Mouse (Mus musculus): ENCODE measurements around the gene Hoxb13. TPM values are rescaled to one million over a fixed set of nuclear protein-coding genes. Genes with fewer than 3 reads are reported as not detected.

Gene Hoxb13
- polyA plus RNA-seq (2012; rRNA removed) = not detected in 2 replicates

DNA sequence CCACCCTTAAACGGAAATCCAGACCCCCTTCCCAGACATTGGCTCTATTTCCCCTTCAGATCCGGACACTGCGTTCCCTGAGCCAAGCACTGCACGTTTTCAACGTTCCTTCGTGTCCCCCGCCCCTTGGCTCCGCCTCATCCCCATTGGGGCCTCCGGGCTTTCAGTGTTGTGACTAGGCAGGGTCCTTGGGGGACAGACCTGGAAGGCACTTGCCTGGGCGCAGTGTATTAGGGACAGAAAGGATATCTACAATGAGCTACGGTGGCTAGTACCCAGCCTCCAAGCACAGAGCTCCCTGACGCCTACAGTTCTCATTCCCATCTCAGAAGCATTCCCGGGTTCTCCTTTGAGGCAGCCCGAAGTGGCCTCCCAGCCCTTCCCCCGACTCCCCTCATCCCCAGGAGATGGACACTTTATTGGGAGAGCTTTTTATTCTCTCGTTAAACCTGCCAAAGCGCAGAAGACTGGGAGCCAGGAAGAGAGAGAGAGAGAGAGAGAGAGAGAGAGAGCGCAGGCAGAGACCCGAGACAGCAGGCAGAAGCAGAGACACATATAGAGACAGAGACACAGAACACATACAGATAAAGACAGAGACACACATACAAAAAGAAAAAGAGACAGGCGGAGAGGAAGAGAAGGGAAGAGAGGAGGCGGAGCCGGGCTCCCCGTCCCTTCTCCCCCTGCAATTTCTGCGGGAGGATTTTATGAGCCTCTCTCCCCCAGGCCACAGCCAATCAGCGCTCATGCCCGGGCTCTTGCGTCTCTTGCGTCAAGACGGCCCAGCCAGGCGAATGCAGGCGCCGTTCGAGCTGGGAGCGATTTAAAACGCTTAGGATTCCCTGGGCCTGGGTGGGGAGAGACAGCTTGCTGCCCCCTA is at the start of gene Hoxb13:
Gene Hoxb13 (plus strand): TSS at position 796 of the 880 bp plus-strand sequence.
- no peak within 1 kb of the TSS for H3K4me3 ChIP-seq (ENCODE audit: insufficient read depth, low read depth, low read length)
- H3K4me1 ChIP-seq (ENCODE audit: control insufficient read depth, insufficient read depth, low read length) = no peaks in the 10 kb centered on the region
- no peak for DNase-seq
- no peak for TF ChIP-seq CTCF (conservative IDR thresholded peaks at IDR 0.05; ENCODE audit: insufficient read depth, insufficient read length, low read depth, low read length)
- no peak for TF ChIP-seq POLR2A (IDR thresholded peaks at IDR 0.05; ENCODE audit: low read depth, low read length)
- no peak within 1 kb of the TSS for H3K27ac ChIP-seq (ENCODE audit: insufficient read depth, low read depth, low read length)
- 4% methylated on average over 35 of the region's 35 CpGs for WGBS
- peaks cover 15% of the 10 kb centered on the region for H3K27me3 ChIP-seq (replicated peaks; ENCODE audit: control insufficient read depth, insufficient read depth, low read length)
- no peaks in the 10 kb centered on the region for H3K36me3 ChIP-seq (ENCODE audit: control insufficient read depth, insufficient read depth, low read length)

DNA sequence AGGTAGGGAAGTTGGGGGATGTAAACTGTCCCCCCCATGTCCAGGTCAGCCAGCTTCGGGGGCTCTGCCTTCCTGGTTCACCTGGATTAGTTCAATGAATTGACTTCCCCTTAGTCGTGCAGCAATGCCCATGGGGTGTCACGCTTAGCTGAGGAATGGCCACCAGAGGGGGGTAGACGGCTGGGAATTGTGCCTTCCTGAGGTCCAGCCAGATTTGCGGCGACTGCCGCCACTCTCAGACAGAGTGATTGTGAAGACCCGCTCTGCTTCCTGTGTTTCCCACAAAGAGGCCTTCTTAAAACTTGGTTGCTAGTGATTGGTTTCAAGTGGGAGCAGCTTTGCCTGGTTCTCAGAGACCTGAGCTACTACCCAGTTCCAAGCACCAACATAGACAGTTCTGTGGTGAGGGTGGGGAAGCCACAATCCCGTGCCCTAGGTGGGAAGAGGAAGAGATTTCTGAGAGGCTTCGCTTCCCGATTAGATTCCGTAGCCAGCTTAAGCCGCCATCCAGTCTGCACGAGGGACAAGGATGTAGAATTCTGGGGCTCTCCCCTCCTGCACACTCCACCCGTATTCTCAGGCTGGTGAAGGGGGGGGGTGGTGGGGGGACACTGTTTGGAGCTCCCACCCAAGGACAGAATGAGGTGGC is 48.4 kb upstream of the Hoxb13 start:
- Histone ChIP-seq H3K4me3 (ENCODE audit: insufficient read depth, low read depth, low read length) (no peak overlapping the region), H3K36me3 (ENCODE audit: control insufficient read depth, insufficient read depth, low read length) (no peaks in the 10 kb centered on the region), H3K4me1 (ENCODE audit: control insufficient read depth, insufficient read depth, low read length) (0 out of 2 replicates have a peak, but pooled peaks cover 3% of the 10 kb centered on the region), H3K27ac (ENCODE audit: insufficient read depth, low read depth, low read length) (no peak overlapping the region), H3K27me3 (replicated peaks; ENCODE audit: control insufficient read depth, insufficient read depth, low read length) (no peaks in the 10 kb centered on the region)
- 2% methylated on average over 15 of the region's 15 CpGs for whole genome bisulfite sequencing
- no peak for TF ChIP-seq POLR2A (IDR thresholded peaks at IDR 0.05; ENCODE audit: low read depth, low read length)
- peak; percentile 84 for TF ChIP-seq CTCF (conservative IDR thresholded peaks at IDR 0.05; ENCODE audit: insufficient read depth, insufficient read length, low read depth, low read length)
- DNase-seq = peak; percentile 79

DNA sequence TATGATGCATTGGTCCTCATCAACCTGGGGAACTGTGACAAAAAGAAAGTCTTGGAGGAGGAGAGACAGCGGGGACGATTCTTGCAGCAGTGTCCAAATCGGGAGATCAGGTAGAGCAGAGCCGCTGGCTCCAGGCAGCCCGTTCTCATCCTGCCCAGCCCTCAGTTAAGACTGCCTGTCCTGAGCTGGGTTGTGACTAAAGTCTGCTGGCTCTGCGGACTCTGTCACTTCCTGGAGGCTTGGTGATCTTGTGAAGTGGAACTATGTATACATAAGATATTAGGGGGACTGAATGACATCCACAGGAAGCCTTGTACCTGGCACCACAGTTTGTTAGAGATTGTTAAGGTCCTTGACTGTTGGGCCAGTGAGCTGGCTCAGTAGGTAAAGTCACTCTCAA is 46.6 kb upstream of the Hoxb13 start:
- no peaks in the 10 kb centered on the region for H3K4me1 ChIP-seq (ENCODE audit: control insufficient read depth, insufficient read depth, low read length)
- no peaks in the 10 kb centered on the region for H3K27me3 ChIP-seq (replicated peaks; ENCODE audit: control insufficient read depth, insufficient read depth, low read length)
- no peak overlapping the region for H3K4me3 ChIP-seq (ENCODE audit: insufficient read depth, low read depth, low read length)
- no peak overlapping the region for H3K27ac ChIP-seq (ENCODE audit: insufficient read depth, low read depth, low read length)
- H3K36me3 ChIP-seq (ENCODE audit: control insufficient read depth, insufficient read depth, low read length) = no peaks in the 10 kb centered on the region
- no peak for DNase-seq
- WGBS = 67% methylated on average over 6 of the region's 6 CpGs
- TF ChIP-seq CTCF (conservative IDR thresholded peaks at IDR 0.05; ENCODE audit: insufficient read depth, insufficient read length, low read depth, low read length) = no peak
- no peak for TF ChIP-seq POLR2A (IDR thresholded peaks at IDR 0.05; ENCODE audit: low read depth, low read length)

DNA sequence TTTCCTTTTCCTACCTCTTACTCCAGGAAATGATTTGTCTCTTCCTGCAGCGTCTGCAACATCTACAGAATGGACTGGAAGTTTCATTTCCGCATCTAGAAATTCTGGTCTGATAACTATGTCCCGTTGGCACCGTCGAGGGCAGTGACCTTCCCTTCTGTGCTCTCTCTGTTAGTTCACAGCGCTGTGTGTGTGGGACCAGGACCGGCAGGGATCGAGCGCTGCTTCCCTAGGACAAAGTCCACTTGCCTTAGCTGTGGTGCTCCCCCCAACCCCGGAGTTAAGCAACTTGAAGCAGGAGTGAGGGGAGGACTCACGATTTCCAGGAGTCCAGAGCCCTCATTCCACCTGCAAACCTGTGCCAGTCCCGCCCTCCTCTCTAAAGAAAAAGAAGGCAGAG is 29.3 kb upstream of the Hoxb13 start:
- no peaks in the 10 kb centered on the region for H3K27me3 ChIP-seq (replicated peaks; ENCODE audit: control insufficient read depth, insufficient read depth, low read length)
- no peaks in the 10 kb centered on the region for H3K4me1 ChIP-seq (ENCODE audit: control insufficient read depth, insufficient read depth, low read length)
- no peak overlapping the region for H3K27ac ChIP-seq (ENCODE audit: insufficient read depth, low read depth, low read length)
- TF ChIP-seq CTCF (conservative IDR thresholded peaks at IDR 0.05; ENCODE audit: insufficient read depth, insufficient read length, low read depth, low read length) = no peak
- H3K4me3 ChIP-seq (ENCODE audit: insufficient read depth, low read depth, low read length) = no peak overlapping the region
- no peak for DNase-seq
- no peaks in the 10 kb centered on the region for H3K36me3 ChIP-seq (ENCODE audit: control insufficient read depth, insufficient read depth, low read length)
- WGBS = 39% methylated on average over 12 of the region's 12 CpGs

DNA sequence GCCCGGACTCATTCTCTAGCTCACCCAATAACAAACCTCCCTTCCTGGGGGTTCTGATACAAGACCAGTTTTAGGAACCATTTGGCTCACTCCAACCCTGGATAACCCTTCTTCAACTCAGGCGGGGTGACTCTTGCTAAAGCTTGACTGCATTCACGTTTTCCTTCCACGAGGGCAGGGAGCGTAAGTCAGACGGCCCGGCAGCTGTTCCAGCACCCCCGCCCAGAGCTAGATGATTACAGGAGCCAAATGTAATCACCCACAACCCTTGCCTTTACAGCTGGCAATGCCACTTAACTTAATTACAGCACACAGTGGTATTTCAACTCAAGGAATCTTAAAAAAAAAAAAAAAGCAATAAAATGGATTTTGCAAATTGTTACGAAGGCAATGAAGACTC is 26.0 kb upstream of the Hoxb13 start:
- Histone ChIP-seq H3K36me3 (ENCODE audit: control insufficient read depth, insufficient read depth, low read length) (no peaks in the 10 kb centered on the region), H3K4me3 (ENCODE audit: insufficient read depth, low read depth, low read length) (no peak overlapping the region), H3K27me3 (replicated peaks; ENCODE audit: control insufficient read depth, insufficient read depth, low read length) (no peaks in the 10 kb centered on the region), H3K27ac (ENCODE audit: insufficient read depth, low read depth, low read length) (no peak overlapping the region), H3K4me1 (ENCODE audit: control insufficient read depth, insufficient read depth, low read length) (no peaks in the 10 kb centered on the region)
- TF ChIP-seq POLR2A (IDR thresholded peaks at IDR 0.05; ENCODE audit: low read depth, low read length) (no peak), CTCF (conservative IDR thresholded peaks at IDR 0.05; ENCODE audit: insufficient read depth, insufficient read length, low read depth, low read length) (no peak)
- 19% methylated on average over 9 of the region's 9 CpGs for WGBS
- DNase-seq = no peak

DNA sequence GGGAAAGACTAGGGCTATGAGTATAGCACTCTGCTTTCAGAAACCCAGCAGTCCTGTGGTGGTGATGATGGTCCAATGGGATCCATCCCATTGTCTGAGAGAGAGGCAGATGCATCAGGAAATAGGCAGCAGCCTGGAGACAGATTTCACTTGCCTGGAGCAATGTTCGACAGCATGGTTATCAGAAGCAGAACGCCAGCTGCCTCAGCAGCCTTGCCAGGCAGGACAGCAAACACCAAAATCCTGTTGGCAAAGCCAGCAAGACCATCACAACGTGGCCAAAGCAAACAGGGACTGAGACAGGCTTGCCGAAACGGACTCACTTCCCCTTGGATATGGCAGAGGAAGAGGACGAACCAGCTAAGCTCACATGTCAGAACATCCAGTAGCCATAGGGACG is 25.1 kb upstream of the Hoxb13 start:
- no peaks in the 10 kb centered on the region for H3K4me1 ChIP-seq (ENCODE audit: control insufficient read depth, insufficient read depth, low read length)
- H3K4me3 ChIP-seq (ENCODE audit: insufficient read depth, low read depth, low read length) = no peak overlapping the region
- no peak overlapping the region for H3K27ac ChIP-seq (ENCODE audit: insufficient read depth, low read depth, low read length)
- 0 out of 2 replicates have a peak, but pooled peaks cover under 1% of the 10 kb centered on the region for H3K27me3 ChIP-seq (replicated peaks; ENCODE audit: control insufficient read depth, insufficient read depth, low read length)
- WGBS = 13% methylated on average over 7 of the region's 7 CpGs
- no peaks in the 10 kb centered on the region for H3K36me3 ChIP-seq (ENCODE audit: control insufficient read depth, insufficient read depth, low read length)
- TF ChIP-seq POLR2A (IDR thresholded peaks at IDR 0.05; ENCODE audit: low read depth, low read length) (no peak), CTCF (conservative IDR thresholded peaks at IDR 0.05; ENCODE audit: insufficient read depth, insufficient read length, low read depth, low read length) (no peak)
- no peak for DNase-seq

DNA sequence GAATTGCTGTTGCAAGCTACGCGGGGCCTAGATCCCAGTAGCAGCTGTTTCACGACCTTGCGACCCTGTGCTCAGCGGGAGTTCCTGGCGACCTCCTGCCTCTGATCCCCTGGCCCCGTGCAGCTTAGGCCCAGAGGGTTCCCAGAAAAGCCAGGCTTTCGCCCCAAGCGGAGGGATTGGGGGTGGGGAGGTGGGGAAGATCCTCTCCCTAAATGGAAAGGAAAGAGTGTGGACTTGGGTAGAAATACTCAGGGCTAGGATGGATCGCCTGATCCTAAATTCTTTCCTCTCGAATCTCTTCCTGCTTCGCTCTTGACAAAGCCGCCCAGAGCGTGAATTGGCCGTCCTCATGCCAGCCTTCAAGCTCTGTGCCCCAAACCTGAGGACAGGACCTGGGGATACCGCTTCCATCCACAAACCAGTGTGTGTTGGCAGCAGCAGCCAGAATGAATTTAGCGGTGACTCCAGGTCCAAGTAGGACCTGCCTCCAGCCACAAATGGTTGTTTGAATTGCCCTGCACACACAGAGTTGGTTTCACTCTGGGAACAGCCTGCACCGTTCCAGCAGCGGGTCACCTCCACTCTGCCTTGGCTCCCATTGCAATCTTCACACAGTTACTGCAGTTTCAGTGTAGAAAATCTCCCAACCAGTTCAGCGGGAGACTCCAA is 23.3 kb upstream of the Hoxb13 start:
- WGBS = 9% methylated on average over 20 of the region's 20 CpGs
- H3K4me1 ChIP-seq (ENCODE audit: control insufficient read depth, insufficient read depth, low read length) = no peaks in the 10 kb centered on the region
- no peak overlapping the region for H3K27ac ChIP-seq (ENCODE audit: insufficient read depth, low read depth, low read length)
- no peaks in the 10 kb centered on the region for H3K36me3 ChIP-seq (ENCODE audit: control insufficient read depth, insufficient read depth, low read length)
- H3K4me3 ChIP-seq (ENCODE audit: insufficient read depth, low read depth, low read length) = no peak overlapping the region
- no peak for TF ChIP-seq POLR2A (IDR thresholded peaks at IDR 0.05; ENCODE audit: low read depth, low read length)
- no peak for TF ChIP-seq CTCF (conservative IDR thresholded peaks at IDR 0.05; ENCODE audit: insufficient read depth, insufficient read length, low read depth, low read length)
- H3K27me3 ChIP-seq (replicated peaks; ENCODE audit: control insufficient read depth, insufficient read depth, low read length) = 0 out of 2 replicates have a peak, but pooled peaks cover 3% of the 10 kb centered on the region
- no peak for DNase-seq
